Mouse (Mus musculus) thymus, postnatal 36 days (tissue): ENCODE results near the gene Arhgef18.

ENCODE experiments used
- DNase-seq, 2 experiments: peaks; one replicate each; pipeline ENCODE4 v3.0.0; 2022; ENCODE audit warnings: mixed read lengths in 2 of 2

Gene Arhgef18

DNA sequence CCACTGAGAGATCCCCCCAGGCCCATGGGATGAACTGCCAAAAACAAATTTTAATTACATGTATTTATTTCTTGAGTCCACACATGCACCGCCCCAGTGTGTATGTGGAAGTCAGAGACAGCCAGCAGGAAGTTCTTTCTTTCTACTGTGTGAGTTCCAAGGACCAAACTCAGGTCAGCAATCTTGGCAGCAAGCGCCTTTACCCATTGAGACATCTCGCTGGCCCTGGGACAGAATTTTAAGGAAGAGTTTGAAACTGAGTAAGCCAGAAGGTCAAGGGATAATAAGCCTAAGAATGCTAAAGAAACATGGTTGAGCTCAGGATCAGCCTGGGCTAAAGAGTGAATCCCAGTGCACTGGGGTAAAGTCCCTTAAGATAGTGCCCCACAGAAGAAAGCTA is 4.8 kb downstream of the Arhgef18 start:
- no peak for DNase-seq

DNA sequence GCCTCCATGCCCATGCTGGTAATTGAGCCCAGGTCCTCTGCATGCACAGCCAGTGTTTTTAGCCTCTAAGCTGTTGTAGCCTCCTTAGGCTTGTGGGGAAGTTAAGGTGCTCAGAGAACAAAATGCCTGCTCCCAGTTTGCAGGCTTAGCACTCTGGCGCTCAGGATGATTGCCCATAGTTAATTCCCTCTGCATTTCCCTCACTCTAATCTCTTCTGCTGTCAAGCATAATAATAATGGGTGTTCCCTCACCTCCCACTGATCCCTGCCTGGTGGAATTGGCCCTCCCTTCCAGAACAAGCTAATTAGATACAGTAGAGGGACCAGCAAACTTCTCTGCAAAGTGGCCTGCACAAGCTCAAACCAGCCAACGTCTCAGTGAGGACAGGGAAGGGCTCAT is 7.7 kb downstream of the Arhgef18 start:
- DNase-seq, result no peak

DNA sequence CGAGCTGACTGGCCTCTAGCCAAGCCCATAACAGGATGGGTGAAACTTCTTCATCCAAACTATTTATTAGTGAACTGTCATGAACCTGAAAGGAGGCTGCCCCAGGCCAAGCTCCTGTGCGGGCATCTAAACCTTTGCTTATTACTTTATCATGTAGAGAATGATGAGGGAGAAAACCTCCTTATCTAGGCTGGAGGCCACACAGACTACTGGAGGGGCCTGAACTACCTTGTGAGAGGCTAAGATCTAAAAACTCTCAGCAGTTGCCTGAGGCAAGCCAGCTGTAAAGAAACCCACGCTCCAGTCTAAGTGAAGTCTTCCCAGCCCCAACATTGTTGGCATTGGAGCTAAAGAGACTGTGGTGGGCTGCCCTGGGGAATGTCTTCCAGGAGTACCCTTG is 14.6 kb downstream of the Arhgef18 start:
- DNase-seq, result no peak

DNA sequence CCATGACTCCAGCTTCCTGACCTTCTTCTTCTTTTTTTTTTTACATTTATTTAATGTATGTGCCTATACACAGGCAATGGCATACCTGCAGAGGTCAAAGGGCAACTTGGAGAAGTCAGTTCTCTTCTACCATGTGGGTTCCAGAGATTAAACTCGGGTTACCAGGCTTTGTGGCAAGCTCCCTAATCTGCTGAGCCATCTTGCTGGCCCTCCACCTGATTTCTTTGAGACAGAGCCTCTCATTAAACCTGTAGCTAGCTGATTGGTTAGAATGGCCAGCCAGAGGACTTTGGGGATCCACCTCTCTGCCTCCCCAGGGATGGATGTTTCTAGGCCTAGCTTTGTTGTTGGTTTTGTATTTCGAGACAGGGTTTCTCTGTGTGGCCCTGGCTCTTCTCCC is 18.3 kb downstream of the Arhgef18 start:
- no peak for DNase-seq

DNA sequence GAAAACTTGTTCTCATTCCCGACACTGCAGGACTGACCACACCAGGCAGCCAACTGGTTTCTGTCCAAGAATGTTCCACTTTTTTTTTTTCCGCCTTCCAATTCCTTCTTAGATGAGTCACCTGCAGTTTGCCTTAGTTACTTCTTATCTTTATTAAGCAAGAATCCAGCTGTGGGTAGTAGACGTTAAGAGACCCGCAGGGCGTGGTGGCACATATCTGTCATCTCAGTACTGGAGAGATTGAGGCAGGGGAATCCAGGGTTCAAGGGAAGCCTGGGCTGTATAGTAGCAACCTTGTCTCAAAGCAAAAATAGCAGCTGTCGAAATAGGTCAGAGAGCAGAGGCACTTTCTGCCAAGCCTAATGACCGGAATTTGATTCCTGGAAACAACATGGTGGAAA is 19.1 kb downstream of the Arhgef18 start:
- no peak for DNase-seq

DNA sequence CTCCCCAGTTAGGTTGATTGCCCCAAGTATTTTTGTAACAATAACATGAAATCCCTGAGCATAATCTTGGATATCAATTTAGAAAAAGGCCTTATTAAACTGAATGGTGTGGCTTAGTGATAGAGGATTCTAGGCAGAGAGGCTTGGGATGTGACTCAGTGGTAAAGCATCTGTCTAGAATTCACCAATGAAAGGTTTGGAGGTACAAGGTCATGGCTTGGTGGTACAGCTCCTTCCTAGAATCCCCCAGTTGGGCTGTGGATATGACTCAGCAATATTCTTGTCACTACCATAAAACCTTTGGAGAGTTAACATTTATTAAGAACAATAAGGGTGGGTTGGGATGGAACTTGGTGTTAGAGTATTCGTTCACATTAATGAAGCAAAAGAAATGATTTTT is 20.0 kb downstream of the Arhgef18 start:
- no peak for DNase-seq

DNA sequence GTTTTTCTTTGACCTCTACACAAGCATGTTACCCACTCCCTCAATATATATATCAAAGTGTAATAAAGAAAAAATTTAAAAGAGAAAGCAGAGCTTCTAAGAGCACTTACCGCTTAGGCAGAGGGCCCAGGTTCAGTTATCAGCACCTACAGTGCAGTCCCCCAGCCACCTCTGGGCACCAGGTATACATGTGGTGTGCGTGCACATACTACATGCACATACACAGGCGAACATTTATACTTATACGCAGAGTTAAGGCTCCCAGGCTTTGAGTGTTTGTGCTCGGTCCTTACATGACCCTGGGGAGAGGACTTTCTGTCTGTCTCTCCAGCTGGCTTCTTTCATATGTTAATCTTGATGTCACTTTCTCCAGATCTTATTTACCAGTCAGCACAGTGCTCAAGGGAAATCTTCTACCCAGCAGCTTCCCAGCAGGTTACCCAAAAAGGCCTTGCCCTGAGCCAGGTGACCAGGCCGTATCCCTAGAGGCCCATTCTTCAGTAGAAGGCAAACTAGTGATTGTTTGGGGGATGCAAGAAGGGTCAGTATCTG is 21.9 kb downstream of the Arhgef18 start:
- DNase-seq, result no peak

DNA sequence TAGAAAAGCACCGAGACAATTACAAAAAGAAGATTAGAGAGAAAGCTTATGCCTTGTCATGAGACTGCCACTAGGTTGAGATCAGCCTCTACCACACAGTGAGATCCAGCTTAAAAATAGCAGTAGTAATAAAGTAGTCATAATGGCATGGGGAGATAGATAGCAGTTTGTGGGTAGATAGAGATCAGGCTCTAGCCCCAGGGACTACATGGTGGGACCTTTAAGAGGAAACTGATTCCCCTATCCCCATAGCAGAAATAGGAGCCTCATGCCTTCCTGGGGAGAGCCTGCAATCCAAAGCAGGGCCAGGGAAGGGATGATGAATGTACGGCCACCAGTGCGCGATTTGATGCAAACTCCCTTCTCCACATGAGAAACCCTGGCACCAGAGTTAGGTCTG is 22.5 kb downstream of the Arhgef18 start:
- no peak for DNase-seq

DNA sequence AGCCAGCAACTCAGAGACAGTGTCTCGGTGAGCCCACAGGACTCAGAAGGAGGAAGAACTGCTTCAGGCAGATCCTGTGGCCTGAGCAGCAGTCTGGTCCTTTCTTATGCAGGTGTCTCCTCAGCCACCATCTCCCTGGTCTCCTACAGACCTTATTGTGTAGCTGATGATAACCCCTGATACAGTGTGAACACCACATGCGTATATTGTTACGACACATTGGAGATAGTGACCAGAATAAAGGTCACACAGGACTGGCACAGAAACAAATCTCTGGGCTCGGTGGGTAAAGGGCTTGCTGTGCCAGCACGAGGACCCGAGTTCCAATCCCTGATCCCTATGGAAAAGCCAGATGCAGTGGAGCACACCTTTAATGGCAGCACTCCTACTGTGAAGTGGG is 22.9 kb downstream of the Arhgef18 start:
- no peak for DNase-seq

DNA sequence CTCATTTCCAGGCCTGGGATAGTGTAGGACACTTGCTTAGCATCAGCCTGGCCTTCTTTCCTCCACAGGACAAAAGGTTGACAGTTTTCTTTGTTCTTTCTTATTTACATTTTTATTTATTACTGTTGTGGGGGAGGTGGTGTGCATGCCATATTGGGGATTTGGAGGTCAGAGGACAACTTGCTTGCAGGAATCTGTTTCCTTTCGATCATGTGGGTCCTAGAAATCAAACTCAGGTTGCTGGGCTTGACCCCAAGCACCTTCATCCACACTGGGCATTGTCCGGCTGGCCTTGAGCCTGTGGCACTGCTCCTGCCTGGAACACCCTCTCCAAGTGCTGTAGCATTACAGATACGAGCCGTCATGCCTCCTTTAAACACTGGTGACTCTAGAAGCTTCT is 24.0 kb downstream of the Arhgef18 start:
- no peak for DNase-seq

DNA sequence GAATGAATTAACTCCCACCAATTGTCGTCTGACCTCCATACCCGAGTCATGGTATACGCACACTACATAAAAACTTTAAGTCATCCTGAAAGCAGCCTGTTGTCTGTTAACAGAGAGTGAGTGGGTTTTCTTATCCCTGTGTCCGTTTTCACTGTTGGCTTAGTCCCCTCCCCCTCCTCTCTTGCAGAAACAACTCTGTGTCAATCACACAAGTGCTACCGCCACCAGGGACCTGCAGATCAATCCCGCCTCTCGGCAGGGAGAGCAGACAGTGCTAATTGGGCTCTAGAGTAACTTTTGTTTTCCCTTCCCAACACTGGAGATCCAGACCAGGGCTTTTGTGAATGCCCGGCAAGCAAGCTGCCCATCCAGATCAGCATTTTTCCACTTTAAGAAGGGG is 24.6 kb downstream of the Arhgef18 start:
- no peak for DNase-seq

DNA sequence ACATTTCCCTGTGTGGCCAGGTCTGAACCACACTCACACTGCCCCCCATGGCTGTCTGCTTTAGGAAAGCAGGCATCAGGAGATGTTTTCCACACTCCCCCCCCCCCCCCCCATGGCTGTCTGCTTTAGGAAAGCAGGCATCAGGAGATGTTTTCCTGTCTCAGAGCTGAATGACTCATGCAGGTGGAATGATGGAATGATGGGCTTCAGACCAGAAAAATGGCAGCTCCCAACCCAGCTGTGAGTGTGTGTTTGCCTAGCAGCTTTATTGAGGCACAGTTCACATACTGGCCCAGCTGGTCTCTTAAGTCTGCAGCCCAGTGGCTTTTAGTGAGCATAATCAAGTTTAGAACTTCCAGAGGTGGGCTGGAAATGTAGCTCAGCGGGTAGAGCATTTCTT is 25.3 kb downstream of the Arhgef18 start:
- DNase-seq, result no peak

DNA sequence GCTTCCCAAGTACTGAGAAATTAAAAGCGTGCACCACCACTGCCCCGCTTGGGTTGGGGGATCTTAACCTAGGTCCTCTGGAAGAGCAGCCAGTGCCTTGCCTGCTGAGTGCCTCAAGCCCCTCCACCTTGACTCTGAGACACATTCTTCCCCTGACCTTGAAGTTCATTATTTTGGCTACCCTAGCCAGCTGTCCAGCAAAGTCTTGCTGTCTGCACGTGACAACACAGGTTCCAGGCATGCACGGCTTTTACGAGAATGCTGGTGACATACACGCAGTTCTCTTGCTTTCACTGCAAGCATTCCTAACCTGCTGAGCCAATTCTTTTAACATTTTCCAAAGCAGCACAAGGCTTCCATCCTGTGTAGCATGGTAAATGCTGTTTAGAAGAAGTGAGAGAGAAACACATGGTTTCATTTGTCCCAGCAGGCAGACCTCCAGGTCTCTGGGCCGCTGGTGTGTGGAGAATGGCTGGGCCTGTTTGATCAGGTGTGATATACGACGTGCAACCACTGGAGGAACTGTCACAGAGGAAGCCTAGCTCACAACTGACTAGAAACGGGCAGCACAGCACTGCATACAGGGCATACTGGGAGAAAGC is 27.4 kb downstream of the Arhgef18 start:
- no peak for DNase-seq

DNA sequence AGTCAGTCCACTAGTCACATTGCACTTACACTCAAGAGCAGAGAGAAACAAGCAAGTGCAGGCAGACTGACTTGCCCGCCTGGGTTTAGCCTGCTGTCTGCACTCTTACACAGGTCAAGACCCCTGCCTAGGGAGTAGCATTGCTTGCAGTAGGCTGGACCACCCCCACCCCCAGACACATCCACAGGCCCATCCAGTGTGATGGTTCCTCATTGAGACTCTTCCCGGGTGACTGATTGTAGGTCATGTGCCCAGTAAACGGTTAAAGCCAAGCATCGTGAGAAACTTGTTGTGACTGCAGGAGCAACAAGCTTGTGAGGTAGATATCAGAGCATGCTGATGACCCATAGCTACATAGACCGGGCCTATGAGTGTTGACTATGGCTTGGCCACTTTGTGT is 28.7 kb downstream of the Arhgef18 start:
- no peak for DNase-seq

DNA sequence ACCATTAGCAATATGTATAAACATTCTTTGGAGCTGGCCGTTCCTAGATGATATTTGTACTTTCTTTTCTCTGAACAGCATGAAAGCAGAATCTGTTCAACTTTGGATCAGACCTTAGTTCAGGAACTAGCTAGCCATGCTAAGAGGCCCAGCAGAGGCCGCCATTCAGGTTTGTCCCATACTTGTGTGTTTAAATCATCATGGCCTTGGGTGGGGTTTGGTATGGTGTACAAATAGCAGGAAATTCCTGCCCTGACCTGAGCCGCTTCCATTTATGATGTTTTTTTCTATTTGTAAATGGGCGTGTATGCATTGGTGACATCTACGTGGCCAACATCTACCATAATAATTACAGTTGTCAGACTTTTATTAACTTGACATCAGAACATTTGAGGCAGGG is 32.4 kb downstream of the Arhgef18 start:
- DNase-seq, result no peak

DNA sequence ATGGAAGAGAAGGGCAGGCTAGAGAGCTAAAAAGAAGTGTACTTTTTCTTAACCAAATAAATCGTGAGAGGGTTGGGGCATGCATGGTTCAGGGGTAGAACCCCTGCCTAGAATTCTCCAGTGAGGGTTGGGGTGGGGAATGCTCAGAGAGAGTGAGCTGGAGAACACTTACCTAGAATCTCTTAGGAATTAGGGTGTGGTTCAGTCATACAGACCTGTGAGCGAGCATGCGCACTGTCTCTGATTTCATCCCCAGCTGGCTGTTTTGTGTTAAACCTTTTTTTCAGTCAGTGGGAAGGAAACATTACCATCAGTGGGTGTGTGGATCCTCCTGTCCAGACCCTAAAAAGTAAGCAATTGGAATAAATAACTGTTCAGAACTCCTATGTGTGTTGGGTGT is 33.4 kb downstream of the Arhgef18 start:
- DNase-seq, result no peak

DNA sequence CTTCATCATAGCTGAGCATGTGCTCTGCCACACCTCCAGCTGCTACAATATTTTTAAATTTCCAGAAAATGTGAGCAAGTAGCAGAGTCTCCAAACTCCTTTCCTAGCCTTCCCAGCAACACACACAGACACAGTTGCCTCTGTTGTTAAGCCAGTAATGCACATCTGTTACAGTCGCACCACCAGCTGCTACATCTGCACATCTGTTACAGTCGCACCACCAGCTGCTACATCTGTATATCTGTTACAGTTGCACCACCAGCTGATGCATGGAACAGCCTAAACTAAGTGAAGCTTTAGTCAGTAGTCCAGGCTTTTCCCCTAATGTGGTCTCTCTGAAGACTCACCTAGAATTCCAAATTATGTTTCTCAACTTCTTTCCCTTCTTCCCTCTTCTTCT is 35.6 kb downstream of the Arhgef18 start:
- no peak for DNase-seq

DNA sequence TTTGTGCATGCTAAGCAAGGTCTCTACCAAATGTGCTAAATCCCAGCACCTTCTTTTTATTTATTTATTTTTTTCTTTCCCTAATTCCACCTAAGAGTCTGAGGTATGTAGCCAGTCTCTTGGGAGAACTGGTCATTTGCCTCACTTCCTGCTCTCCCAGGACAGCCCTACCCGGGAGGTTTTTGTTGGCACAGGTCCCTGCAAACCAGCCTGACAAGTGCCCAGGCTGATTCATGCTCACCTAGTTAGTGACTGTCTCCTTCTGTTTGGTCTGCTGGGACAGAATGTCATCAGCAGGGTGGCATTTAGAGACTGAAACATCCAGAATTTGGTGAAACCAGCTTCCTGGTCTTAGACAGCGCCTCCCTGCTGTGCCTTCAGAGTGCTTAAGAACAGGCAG is 37.2 kb downstream of the Arhgef18 start:
- no peak for DNase-seq

DNA sequence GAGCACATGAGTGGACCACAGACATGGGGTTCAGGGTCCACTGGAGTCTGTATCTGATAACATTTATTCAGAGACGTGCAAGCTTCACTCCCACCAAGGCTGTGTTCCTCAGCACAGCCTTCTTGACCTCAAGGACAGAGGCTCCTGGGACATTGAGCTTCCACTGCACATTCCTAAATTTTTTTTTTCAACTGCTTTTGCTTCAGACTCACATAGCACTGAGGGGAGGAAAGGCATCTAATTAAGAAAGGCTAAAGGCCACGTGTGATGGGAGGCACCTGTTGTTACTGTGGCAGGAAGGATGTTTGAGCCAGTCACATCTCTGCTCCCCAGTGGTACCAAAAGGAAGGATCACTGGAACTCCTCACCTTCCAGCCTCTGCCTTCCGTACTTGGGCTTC is 38.3 kb downstream of the Arhgef18 start:
- no peak for DNase-seq

DNA sequence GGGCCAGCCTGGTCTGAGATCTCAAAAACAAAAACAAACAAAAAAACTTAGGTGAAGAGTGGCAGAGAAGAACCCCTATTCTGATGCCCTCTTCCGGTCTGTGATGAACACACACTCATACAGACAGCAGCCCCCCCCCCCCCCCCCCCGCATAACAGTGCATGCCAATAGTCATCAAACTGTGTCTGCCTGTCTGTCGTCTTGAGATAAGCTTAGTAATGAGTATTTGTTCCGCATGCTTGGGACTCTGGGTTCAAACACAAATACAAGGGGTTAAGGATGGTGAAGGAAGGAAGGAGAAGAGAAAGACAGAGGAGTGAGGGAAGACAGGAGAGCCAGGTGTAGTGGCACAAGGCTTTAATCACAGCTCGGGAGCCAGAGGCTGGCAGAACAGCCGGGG is 43.7 kb downstream of the Arhgef18 start:
- no peak for DNase-seq

DNA sequence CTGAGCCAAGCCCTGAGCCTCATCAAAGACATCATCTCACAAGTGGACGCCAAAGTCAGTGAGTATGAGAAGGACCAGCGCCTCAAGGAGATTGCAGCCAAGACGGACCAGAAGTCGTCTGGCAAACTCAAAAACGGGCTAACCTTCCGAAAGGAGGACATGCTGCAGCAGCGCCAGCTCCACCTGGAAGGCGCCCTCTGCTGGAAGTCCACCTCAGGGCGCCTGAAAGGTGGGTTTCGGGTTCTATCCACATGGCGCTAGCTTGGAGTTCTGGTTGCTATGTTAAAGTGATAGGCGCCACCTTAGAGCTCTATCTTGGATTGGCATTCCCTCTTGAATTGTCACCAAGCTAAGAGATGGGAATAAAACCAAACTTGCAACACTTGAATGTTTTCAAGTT is 46.7 kb downstream of the Arhgef18 start:
- no peak for DNase-seq

DNA sequence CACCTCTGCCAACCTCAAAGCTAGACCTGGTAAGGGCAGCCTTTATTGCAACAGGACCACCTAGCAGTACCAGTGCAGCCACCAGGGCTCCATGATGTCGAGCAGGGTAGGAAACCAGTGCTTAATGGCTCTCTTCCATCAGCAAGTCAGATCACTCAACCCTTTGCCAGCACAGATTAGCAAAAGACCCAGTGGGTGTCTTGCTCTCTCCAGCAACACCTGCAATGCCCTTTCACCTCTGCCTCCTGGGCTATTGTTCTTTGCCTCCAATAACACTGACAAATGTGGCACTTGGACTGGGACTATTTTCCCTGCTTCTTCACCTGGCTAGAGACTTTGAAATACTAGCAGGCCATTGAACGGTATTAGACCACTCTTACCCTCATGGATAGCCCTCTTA is 56.4 kb downstream of the Arhgef18 start:
- no peak for DNase-seq

DNA sequence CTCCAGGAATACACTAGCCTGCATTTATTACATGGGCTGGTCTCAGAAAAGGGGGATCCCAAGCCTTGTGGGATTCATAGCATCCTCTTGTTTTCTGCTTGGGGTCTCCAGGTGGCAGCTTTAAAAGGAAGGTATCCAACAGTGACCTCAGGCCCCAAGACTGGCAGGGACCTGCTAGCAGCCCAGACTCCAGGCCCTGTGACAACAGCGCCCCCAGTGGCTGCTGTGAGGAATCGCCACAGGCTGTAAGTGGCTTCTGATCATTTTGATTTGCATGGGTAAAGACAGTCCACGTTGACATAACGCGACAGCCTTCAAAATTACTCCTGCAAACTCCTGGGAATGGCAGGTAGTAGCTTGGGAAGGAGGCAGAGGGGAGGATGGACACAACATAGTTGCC is 57.9 kb downstream of the Arhgef18 start:
- DNase-seq, result peak; percentile 33 to 39

DNA sequence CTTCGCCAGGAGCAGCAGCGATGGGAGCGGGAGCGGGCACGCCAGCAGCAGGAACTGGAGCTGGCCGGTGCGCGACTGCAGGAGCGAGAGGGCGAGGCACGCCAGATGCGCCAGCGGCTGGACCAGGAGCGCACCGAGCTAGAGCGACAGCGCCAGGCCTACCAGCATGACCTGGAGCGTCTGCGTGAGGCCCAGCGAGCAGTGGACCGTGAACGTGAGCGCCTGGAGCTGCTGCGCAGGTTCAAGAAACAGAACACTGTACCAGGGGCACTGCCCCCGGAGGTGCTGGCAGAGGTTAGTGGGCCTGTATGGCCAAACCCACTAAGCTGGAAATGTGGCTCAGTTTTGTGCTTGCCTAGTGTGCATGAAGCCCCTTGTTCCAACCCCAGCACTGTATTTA is 59.2 kb downstream of the Arhgef18 start:
- no peak for DNase-seq

DNA sequence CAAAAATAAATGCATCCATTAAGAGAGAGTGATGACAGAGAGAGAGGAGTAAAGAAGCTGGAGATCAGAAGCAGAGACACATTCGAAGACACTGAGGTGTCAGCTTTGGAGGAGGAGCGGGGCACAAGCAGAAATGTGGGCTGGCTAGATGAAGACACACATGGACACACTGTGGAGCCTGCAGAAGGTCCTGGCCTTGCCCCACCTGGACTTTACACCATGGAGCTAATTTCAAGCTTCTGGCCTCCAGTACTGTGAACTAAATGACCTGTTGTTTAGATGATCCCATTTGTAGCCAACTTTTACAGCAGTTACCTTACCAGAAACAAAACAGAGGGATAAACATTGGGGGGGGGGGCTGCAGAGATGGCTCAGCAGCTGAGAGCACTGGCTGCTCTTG is 70.4 kb downstream of the Arhgef18 start:
- no peak for DNase-seq

DNA sequence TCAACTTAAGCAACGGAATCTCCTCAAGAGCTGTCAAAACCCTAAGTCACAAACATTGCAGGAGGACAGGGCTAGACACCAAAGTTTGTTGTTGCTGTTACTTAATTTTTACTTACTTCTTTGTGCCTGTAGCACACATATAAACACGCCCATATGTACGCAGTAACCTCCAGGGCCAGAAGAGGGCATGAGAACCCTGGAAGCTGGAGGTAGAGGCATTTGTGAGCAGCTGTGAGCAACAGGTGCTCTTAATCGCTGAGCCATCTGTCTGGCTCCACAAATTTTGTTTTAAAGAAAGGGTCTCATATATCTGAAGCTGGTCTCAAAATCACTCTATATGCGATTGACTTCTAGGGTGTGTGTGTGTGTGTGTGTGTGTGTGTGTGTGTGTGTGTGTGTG is 71.5 kb downstream of the Arhgef18 start:
- DNase-seq, result peak; percentile 57 to 59
